Mouse (Mus musculus): ENCODE measurements around the gene Plpp7. TPM values are rescaled to one million over a fixed set of nuclear protein-coding genes. Genes with fewer than 3 reads are reported as not detected.

The Plpp7 gene
- polyA plus RNA-seq, 1 experiment: 2.6 TPM

- Histone ChIP-seq H3K4me3 (ENCODE audit: extremely low read depth, insufficient read depth, insufficient read length) (peak within 1 kb of the TSS; percentile 84), H3K4me1 (ENCODE audit: control insufficient read depth, insufficient read depth, insufficient read length) (peaks cover 5% of the 10 kb centered on the region; the same call in 1 of the 2 replicates), H3K36me3 (ENCODE audit: control insufficient read depth, insufficient read depth, low read length) (no peaks in the 10 kb centered on the region), H3K27ac (ENCODE audit: insufficient read depth, low read length) (peak within 1 kb of the TSS; percentile 95), H3K27me3 (ENCODE audit: control insufficient read depth, insufficient read depth, low read length) (peaks cover 5% of the 10 kb centered on the region)
- no peak for TF ChIP-seq CTCF (IDR thresholded peaks at IDR 0.05; ENCODE audit: extremely low read depth, insufficient read depth, insufficient read length, insufficient replicate concordance)
- TF ChIP-seq POLR2A (IDR thresholded peaks at IDR 0.05; ENCODE audit: low read depth, low read length): peak; percentile 32; the same call in 1 of the 2 replicates
- peak in 1 of 2 experiments; percentile 49 for DNase-seq (ENCODE audit: low read depth in 1 of 2, low spot score in 2 of 2)
- under 1% methylated on average over 62 of the region's 68 CpGs for WGBS
Measured at GRCm38 (mm10) chr2:32084111-32084871, 11.0 kb upstream of the Plpp7 start, which contains the start of gene Fam78a. Fam78a (minus strand) TSS chr2:32084857.

DNA sequence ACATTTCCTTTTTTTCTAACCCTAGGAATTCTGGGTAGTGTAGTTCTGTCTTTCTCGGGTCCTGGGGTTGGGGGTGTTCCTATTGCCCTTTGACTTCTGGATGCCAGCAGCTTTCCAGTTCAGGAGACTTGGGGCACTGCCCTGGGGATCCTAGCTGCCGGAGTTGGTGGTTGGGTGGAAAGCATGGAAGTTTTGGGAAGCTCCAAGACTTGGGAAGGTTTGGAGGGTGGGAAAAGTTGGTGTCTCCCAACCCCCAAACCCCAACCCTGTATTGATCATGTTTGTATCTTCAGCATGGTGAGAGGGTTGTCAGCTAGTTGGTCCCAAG, 10.5 kb upstream of the Plpp7 start:
- Histone ChIP-seq H3K27ac (ENCODE audit: insufficient read depth, low read length) (peak overlapping the region; percentile 4; the same call in 1 of the 2 replicates), H3K4me1 (ENCODE audit: control insufficient read depth, insufficient read depth, insufficient read length) (peaks cover 2% of the 10 kb centered on the region; the same call in 1 of the 2 replicates)
- 30% methylated on average over 2 of the region's 2 CpGs for WGBS

DNA sequence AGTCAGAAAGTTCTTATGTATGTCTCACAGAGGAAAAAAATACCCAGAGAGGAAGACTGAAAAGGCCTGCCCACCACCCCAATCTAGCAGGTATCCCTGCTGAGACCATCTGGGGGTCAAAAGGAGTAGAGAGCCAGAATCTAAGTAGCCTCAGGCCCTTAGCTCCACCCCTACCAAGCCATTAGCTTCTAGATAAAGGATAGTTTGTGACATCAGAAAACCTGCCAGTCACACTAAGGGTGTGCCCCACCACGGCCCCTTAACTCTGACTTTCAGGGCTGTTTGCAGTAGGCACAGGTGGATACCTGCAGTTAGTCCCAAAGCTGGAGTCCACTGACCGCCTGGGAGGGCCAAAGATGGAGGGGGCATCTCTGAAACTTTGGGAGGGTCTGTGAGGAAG, 10.1 kb upstream of the Plpp7 start:
- Histone ChIP-seq H3K4me1 (ENCODE audit: control insufficient read depth, insufficient read depth, insufficient read length) (peaks cover 2% of the 10 kb centered on the region; the same call in 1 of the 2 replicates), H3K36me3 (ENCODE audit: control insufficient read depth, insufficient read depth, low read length) (no peaks in the 10 kb centered on the region), H3K4me3 (ENCODE audit: extremely low read depth, insufficient read depth, insufficient read length) (no peak overlapping the region), H3K27me3 (ENCODE audit: control insufficient read depth, insufficient read depth, low read length) (peaks cover 5% of the 10 kb centered on the region), H3K27ac (ENCODE audit: insufficient read depth, low read length) (no peak overlapping the region)
- 83% methylated on average over 2 of the region's 2 CpGs for WGBS
- no peak for DNase-seq (ENCODE audit: low read depth in 1 of 2, low spot score in 2 of 2)
- TF ChIP-seq CTCF (IDR thresholded peaks at IDR 0.05; ENCODE audit: extremely low read depth, insufficient read depth, insufficient read length, insufficient replicate concordance) (no peak), POLR2A (IDR thresholded peaks at IDR 0.05; ENCODE audit: low read depth, low read length) (no peak)

More for the DNA sequence above, 10.5 kb upstream of the Plpp7 start:
- no peak for DNase-seq (ENCODE audit: low read depth in 1 of 2, low spot score in 2 of 2)
- Histone ChIP-seq H3K4me3 (ENCODE audit: extremely low read depth, insufficient read depth, insufficient read length) (peak overlapping the region; percentile 84), H3K27me3 (ENCODE audit: control insufficient read depth, insufficient read depth, low read length) (peaks cover 5% of the 10 kb centered on the region), H3K36me3 (ENCODE audit: control insufficient read depth, insufficient read depth, low read length) (no peaks in the 10 kb centered on the region)
- TF ChIP-seq CTCF (IDR thresholded peaks at IDR 0.05; ENCODE audit: extremely low read depth, insufficient read depth, insufficient read length, insufficient replicate concordance): no peak
- TF ChIP-seq POLR2A (IDR thresholded peaks at IDR 0.05; ENCODE audit: low read depth, low read length): no peak

DNA sequence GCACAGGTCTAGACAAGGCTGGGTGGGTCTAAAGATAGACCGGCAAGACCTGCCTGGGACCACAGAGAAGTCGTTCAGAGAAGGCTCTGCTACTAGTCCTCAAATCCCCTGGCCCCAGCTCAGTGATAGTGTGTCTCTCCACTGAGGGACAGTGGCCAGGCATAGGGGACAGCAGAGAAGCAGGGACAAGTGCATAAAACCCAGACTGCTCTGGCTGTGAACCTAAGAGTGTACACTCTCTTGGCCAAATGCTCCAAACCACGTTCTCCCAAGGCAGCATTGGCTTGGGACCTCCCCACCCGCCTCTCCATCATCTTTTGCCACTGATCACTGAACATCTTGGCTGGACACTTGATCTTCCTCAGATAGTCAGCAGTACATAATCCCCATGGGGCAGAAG, 7.7 kb upstream of the Plpp7 start:
- H3K4me3 ChIP-seq (ENCODE audit: extremely low read depth, insufficient read depth, insufficient read length): no peak overlapping the region
- no peak overlapping the region for H3K27ac ChIP-seq (ENCODE audit: insufficient read depth, low read length)
- H3K4me1 ChIP-seq (ENCODE audit: control insufficient read depth, insufficient read depth, insufficient read length): no peaks in the 10 kb centered on the region
- peaks cover 5% of the 10 kb centered on the region for H3K27me3 ChIP-seq (ENCODE audit: control insufficient read depth, insufficient read depth, low read length)
- TF ChIP-seq CTCF (IDR thresholded peaks at IDR 0.05; ENCODE audit: extremely low read depth, insufficient read depth, insufficient read length, insufficient replicate concordance): no peak
- no peak for TF ChIP-seq POLR2A (IDR thresholded peaks at IDR 0.05; ENCODE audit: low read depth, low read length)
- WGBS: 79% methylated on average over 4 of the region's 4 CpGs
- H3K36me3 ChIP-seq (ENCODE audit: control insufficient read depth, insufficient read depth, low read length): no peaks in the 10 kb centered on the region
- DNase-seq (ENCODE audit: low read depth in 1 of 2, low spot score in 2 of 2): no peak

DNA sequence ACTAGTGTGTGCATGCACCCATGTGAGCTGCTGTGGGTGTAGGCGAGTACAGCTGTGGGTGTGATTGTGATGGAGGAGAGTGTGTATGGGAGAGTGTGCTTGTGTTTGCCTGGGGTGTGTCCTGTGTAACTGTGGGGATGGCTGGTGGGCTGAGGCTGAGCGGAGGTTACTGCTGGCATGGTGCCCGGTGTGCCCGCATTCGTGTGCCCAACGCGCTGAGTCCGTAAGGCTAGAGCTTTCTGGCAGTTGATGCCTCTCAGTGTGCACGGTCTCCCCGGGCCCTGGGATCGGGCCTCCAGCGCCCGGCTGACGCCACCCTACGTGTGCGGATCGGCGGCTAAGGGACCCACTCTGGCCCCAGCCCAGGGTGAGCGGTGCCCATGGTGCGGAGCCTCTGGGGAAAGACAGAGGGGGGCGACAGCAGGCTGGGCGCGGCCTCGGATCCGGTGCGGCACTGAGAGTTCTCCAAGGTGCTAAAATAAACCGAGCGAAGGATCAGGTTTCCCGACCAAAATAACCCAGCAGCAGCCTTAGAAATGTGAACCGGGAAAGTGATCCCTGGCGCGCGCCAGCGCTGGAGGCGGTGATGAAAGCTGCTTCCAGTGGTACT, 6.9 kb upstream of the Plpp7 start:
- DNase-seq (ENCODE audit: low read depth in 1 of 2, low spot score in 2 of 2): no peak
- Histone ChIP-seq H3K4me3 (ENCODE audit: extremely low read depth, insufficient read depth, insufficient read length) (no peak overlapping the region), H3K4me1 (ENCODE audit: control insufficient read depth, insufficient read depth, insufficient read length) (no peaks in the 10 kb centered on the region), H3K36me3 (ENCODE audit: control insufficient read depth, insufficient read depth, low read length) (no peaks in the 10 kb centered on the region), H3K27me3 (ENCODE audit: control insufficient read depth, insufficient read depth, low read length) (peaks cover 5% of the 10 kb centered on the region), H3K27ac (ENCODE audit: insufficient read depth, low read length) (no peak overlapping the region)
- 7% methylated on average over 35 of the region's 35 CpGs for WGBS
- TF ChIP-seq POLR2A (IDR thresholded peaks at IDR 0.05; ENCODE audit: low read depth, low read length) (no peak), CTCF (IDR thresholded peaks at IDR 0.05; ENCODE audit: extremely low read depth, insufficient read depth, insufficient read length, insufficient replicate concordance) (no peak)

GRCm38 (mm10) chr2:32089606-32090005, 5.7 kb upstream of the Plpp7 start:
- Histone ChIP-seq H3K36me3 (ENCODE audit: control insufficient read depth, insufficient read depth, low read length) (no peaks in the 10 kb centered on the region), H3K27ac (ENCODE audit: insufficient read depth, low read length) (no peak overlapping the region), H3K4me1 (ENCODE audit: control insufficient read depth, insufficient read depth, insufficient read length) (no peaks in the 10 kb centered on the region), H3K27me3 (ENCODE audit: control insufficient read depth, insufficient read depth, low read length) (peaks cover 5% of the 10 kb centered on the region), H3K4me3 (ENCODE audit: extremely low read depth, insufficient read depth, insufficient read length) (no peak overlapping the region)
- DNase-seq (ENCODE audit: low read depth in 1 of 2, low spot score in 2 of 2): no peak
- WGBS: 59% methylated on average over 3 of the region's 3 CpGs
- TF ChIP-seq POLR2A (IDR thresholded peaks at IDR 0.05; ENCODE audit: low read depth, low read length): no peak
- no peak for TF ChIP-seq CTCF (IDR thresholded peaks at IDR 0.05; ENCODE audit: extremely low read depth, insufficient read depth, insufficient read length, insufficient replicate concordance)

DNA sequence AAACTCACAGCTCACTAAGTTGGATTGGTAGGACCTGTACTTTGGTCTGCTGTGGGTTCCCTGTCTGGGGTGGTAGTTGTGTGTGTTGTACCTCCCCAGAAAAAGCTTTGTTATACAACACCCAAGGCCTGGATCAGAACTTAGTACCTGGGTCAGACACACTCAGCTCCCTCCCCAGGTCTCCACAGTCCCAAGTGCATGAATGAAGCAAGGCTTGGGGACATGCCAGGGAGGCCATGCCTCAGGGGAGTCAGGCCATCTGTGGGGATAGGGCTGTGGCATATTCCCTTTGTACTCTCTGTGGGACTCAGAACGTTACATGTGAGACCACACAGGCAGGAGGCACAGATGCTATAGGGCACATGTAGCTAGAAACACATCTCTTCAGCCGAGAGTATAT, 5.2 kb upstream of the Plpp7 start:
- H3K36me3 ChIP-seq (ENCODE audit: control insufficient read depth, insufficient read depth, low read length): no peaks in the 10 kb centered on the region
- peaks cover 5% of the 10 kb centered on the region for H3K27me3 ChIP-seq (ENCODE audit: control insufficient read depth, insufficient read depth, low read length)
- DNase-seq (ENCODE audit: low read depth in 1 of 2, low spot score in 2 of 2): no peak
- TF ChIP-seq CTCF (IDR thresholded peaks at IDR 0.05; ENCODE audit: extremely low read depth, insufficient read depth, insufficient read length, insufficient replicate concordance) (no peak), POLR2A (IDR thresholded peaks at IDR 0.05; ENCODE audit: low read depth, low read length) (no peak)
- no peak overlapping the region for H3K4me3 ChIP-seq (ENCODE audit: extremely low read depth, insufficient read depth, insufficient read length)
- WGBS: 78% methylated on average over 2 of the region's 2 CpGs
- no peak overlapping the region for H3K27ac ChIP-seq (ENCODE audit: insufficient read depth, low read length)
- H3K4me1 ChIP-seq (ENCODE audit: control insufficient read depth, insufficient read depth, insufficient read length): no peaks in the 10 kb centered on the region
